Mouse (Mus musculus) intestine, embryonic 14.5 days (tissue): ENCODE measurements at regions not wholly inside any gene's neighbourhood (a gene's known extent, or its start where the extent isn't known, plus 50 kb on each side); places are given as distances from the start of the nearest gene placed in this dataset.

Experiments
- ATAC-seq: fragments of 200-750 bp; cut with Nextera tagmentation; replicated peaks from 2 replicates; pipeline ENCODE4 v1.8.0; 2017; ENCODE audit warnings: low read depth, moderate number of reproducible peaks, moderate TSS enrichment, moderate library complexity; ENCODE audit not compliant: low FRiP score, low TSS enrichment
- DNase-seq: peaks from one replicate; pipeline ENCODE4 v3.0.0-alpha.2; 2018; ENCODE audit warnings: low spot score
- H3K27ac ChIP-seq: fragments of 300-500 bp; sonication (generic); 2 replicates; pipeline ENCODE4 v1.5.1; 2014; ENCODE audit warnings: low read depth, mild to moderate bottlenecking, control low read depth
- H3K27me3 ChIP-seq: fragments of 300-500 bp; sonication (generic); replicated peaks from 2 replicates; pipeline ENCODE4 v1.6.1; 2014; ENCODE audit warnings: low read length, control low read depth; ENCODE audit not compliant: control insufficient read depth, insufficient read depth
- H3K36me3 ChIP-seq: fragments of 300-500 bp; sonication (generic); 2 replicates; pipeline ENCODE4 v1.6.1; 2014; ENCODE audit warnings: low read length, control low read depth; ENCODE audit not compliant: control insufficient read depth, insufficient read depth
- H3K4me1 ChIP-seq: fragments of 300-500 bp; sonication (generic); replicated peaks from 2 replicates; pipeline ENCODE4 v1.6.1; 2014; ENCODE audit warnings: low read length, control low read depth, mixed read lengths; ENCODE audit not compliant: control insufficient read depth, insufficient read depth
- H3K4me2 ChIP-seq: fragments of 300-500 bp; sonication (generic); 2 replicates; pipeline ENCODE4 v1.6.1; 2014; ENCODE audit warnings: low read length
- H3K4me3 ChIP-seq: fragments of 300-500 bp; sonication (generic); 2 replicates; pipeline ENCODE4 v1.5.1; 2014; ENCODE audit warnings: low read depth, low read length, control low read depth, mixed read lengths
- H3K9ac ChIP-seq: fragments of 300-500 bp; sonication (generic); 2 replicates; pipeline ENCODE4 v1.6.1; 2014; ENCODE audit warnings: mild to moderate bottlenecking, low read length
- H3K9me3 ChIP-seq: fragments of 300-500 bp; sonication (generic); 2 replicates; pipeline ENCODE4 v1.6.1; 2016; ENCODE audit warnings: low read length, control low read depth; ENCODE audit not compliant: control insufficient read depth
- WGBS: fragments of 180-500 bp; shearing (Covaris S2); extraction: QIAGEN DNeasy Blood & Tissue Kit; methylation state at CpG from one replicate; pipeline ENCODE4 v1.1.7; 2014; 5-methylcytosine and 5-hydroxymethylcytosine counted together

GRCm38 (mm10) chr8:80290311-80290710 lies 203.3 kb upstream of the Gypa start:
- WGBS, result 69% methylated on average over 1 of the region's 1 CpGs
- ATAC-seq (no peak), DNase-seq (no peak)
- H3K9ac ChIP-seq, result no peak overlapping the region
- no peaks in the 10 kb centered on the region for H3K36me3 ChIP-seq
- no peaks in the 10 kb centered on the region for H3K27me3 ChIP-seq
- no peak overlapping the region for H3K27ac ChIP-seq
- H3K4me2 ChIP-seq, result no peak overlapping the region
- H3K4me3 ChIP-seq, result no peak overlapping the region
- H3K9me3 ChIP-seq, result no peaks in the 10 kb centered on the region
- no peaks in the 10 kb centered on the region for H3K4me1 ChIP-seq

GRCm38 (mm10) chr8:80289282-80289681 lies 204.3 kb upstream of the Gypa start:
- Histone ChIP-seq H3K4me2 (no peak overlapping the region), H3K27me3 (no peaks in the 10 kb centered on the region), H3K27ac (no peak overlapping the region), H3K9ac (no peak overlapping the region), H3K36me3 (no peaks in the 10 kb centered on the region), H3K9me3 (no peaks in the 10 kb centered on the region), H3K4me3 (no peak overlapping the region), H3K4me1 (no peaks in the 10 kb centered on the region)
- ATAC-seq (no peak), DNase-seq (no peak)
- WGBS, result 82% methylated on average over 6 of the region's 6 CpGs

DNA sequence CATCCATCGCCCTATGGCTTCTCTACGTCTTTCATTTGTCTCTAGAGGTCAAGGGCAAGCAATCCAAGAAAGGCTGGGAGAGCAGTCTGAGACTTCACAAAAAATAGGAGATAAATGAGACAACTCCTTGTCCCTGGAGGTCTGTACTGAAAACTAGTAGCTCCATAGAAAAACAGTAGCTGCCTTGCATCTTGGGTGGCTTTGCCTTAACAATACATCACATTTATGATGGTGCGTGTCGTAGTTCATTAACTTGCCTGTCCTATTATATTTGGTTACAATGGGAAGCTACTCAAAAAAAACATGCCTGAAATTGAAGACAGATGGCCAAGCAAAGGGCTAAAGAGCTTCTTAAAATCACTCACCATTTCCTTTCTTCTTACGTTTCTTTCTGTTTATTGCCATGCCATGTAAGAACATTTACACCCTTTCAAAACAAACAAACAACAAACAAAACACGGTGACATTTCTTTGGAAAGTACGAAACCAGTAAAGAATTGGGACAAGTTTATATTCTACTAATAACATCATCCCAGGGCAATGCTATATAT lies 211.2 kb upstream of the Hhip start:
- H3K9me3 ChIP-seq, result no peaks in the 10 kb centered on the region
- no peak overlapping the region for H3K4me2 ChIP-seq
- H3K36me3 ChIP-seq, result no peaks in the 10 kb centered on the region
- 75% methylated on average over 7 of the region's 7 CpGs for WGBS
- no peak overlapping the region for H3K27ac ChIP-seq
- ATAC-seq (no peak), DNase-seq (no peak)
- no peaks in the 10 kb centered on the region for H3K4me1 ChIP-seq
- H3K27me3 ChIP-seq, result no peaks in the 10 kb centered on the region
- H3K9ac ChIP-seq, result no peak overlapping the region
- no peak overlapping the region for H3K4me3 ChIP-seq

- Histone ChIP-seq H3K27ac (no peak overlapping the region), H3K9me3 (no peaks in the 10 kb centered on the region), H3K27me3 (no peaks in the 10 kb centered on the region), H3K4me3 (no peak overlapping the region), H3K36me3 (no peaks in the 10 kb centered on the region), H3K4me1 (peaks cover 4% of the 10 kb centered on the region; the same call in 1 of the 2 replicates), H3K9ac (no peak overlapping the region), H3K4me2 (no peak overlapping the region)
- ATAC-seq (no peak), DNase-seq (no peak)
- WGBS, result 88% methylated on average over 2 of the region's 2 CpGs
These were observed 207.1 kb upstream of the Hhip start for GRCm38 (mm10) chr8:80264915-80265314.

- Histone ChIP-seq H3K4me1 (peaks cover 4% of the 10 kb centered on the region; the same call in 1 of the 2 replicates), H3K27me3 (no peaks in the 10 kb centered on the region), H3K4me3 (no peak overlapping the region), H3K9me3 (no peaks in the 10 kb centered on the region), H3K27ac (no peak overlapping the region), H3K9ac (no peak overlapping the region), H3K4me2 (no peak overlapping the region), H3K36me3 (no peaks in the 10 kb centered on the region)
- ATAC-seq (no peak), DNase-seq (no peak)
- WGBS, result 44% methylated on average over 11 of the region's 11 CpGs
These were observed 205.7 kb upstream of the Hhip start for GRCm38 (mm10) chr8:80263468-80263945.

GRCm38 (mm10) chr8:80262911-80263310 lies 205.1 kb upstream of the Hhip start:
- no peak for ATAC-seq
- no peak overlapping the region for H3K27ac ChIP-seq
- H3K27me3 ChIP-seq, result no peaks in the 10 kb centered on the region
- H3K9me3 ChIP-seq, result no peaks in the 10 kb centered on the region
- peaks cover 4% of the 10 kb centered on the region; the same call in 1 of the 2 replicates for H3K4me1 ChIP-seq
- H3K36me3 ChIP-seq, result no peaks in the 10 kb centered on the region
- H3K4me2 ChIP-seq, result no peak overlapping the region
- H3K4me3 ChIP-seq, result no peak overlapping the region
- WGBS, result 78% methylated on average over 3 of the region's 3 CpGs
- H3K9ac ChIP-seq, result no peak overlapping the region
- DNase-seq, result no peak

DNA sequence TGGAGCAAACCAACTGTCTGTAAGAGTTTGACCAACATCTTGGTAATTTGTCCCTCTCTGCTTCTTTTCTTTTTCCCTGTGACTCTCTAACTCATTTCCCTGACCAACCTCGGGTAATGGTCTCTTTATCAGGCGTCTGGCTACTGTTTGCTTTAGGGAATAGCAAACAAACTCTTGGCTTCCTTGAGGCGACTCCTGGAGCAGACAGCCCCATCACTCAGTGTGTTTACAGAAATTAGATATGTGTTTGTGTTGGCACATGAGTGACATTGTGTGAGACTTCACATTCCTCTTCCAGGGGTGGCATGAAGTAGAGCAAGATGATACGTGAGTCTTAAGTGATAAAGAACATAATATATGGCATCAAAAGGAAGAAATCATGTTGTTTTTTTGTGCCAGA lies 195.7 kb upstream of the Hhip start:
- H3K9me3 ChIP-seq, result no peaks in the 10 kb centered on the region
- no peaks in the 10 kb centered on the region for H3K27me3 ChIP-seq
- no peak overlapping the region for H3K4me3 ChIP-seq
- ATAC-seq, result no peak
- no peak overlapping the region for H3K9ac ChIP-seq
- H3K4me2 ChIP-seq, result no peak overlapping the region
- H3K36me3 ChIP-seq, result no peaks in the 10 kb centered on the region
- H3K4me1 ChIP-seq, result no peaks in the 10 kb centered on the region
- no peak for DNase-seq
- H3K27ac ChIP-seq, result no peak overlapping the region
- 19% methylated on average over 4 of the region's 4 CpGs for WGBS

- Histone ChIP-seq H3K27me3 (no peaks in the 10 kb centered on the region), H3K9ac (no peak overlapping the region), H3K4me1 (no peaks in the 10 kb centered on the region), H3K9me3 (no peaks in the 10 kb centered on the region), H3K27ac (no peak overlapping the region), H3K4me2 (no peak overlapping the region), H3K36me3 (no peaks in the 10 kb centered on the region), H3K4me3 (no peak overlapping the region)
- DNase-seq (no peak), ATAC-seq (no peak)
- 22% methylated on average over 3 of the region's 3 CpGs for WGBS
These were observed 193.8 kb upstream of the Hhip start for GRCm38 (mm10) chr8:80251595-80251994.

GRCm38 (mm10) chr8:80250305-80251161 lies 192.7 kb upstream of the Hhip start:
- Histone ChIP-seq H3K27me3 (no peaks in the 10 kb centered on the region), H3K9ac (no peak overlapping the region), H3K4me2 (no peak overlapping the region), H3K9me3 (no peaks in the 10 kb centered on the region), H3K4me3 (no peak overlapping the region), H3K27ac (no peak overlapping the region), H3K36me3 (no peaks in the 10 kb centered on the region), H3K4me1 (no peaks in the 10 kb centered on the region)
- 91% methylated on average over 7 of the region's 7 CpGs for WGBS
- no peak for DNase-seq
- no peak for ATAC-seq
